Mouse (Mus musculus): ENCODE measurements at regions not wholly inside any gene's neighbourhood (a gene's known extent, or its start where the extent isn't known, plus 50 kb on each side); places are given as distances from the start of the nearest gene placed in this dataset.
"Not testable (repeated sequence)": the region's sequence is repeated elsewhere in the genome, so short reads cannot be mapped to it uniquely, and the experiment has no call there.

DNA sequence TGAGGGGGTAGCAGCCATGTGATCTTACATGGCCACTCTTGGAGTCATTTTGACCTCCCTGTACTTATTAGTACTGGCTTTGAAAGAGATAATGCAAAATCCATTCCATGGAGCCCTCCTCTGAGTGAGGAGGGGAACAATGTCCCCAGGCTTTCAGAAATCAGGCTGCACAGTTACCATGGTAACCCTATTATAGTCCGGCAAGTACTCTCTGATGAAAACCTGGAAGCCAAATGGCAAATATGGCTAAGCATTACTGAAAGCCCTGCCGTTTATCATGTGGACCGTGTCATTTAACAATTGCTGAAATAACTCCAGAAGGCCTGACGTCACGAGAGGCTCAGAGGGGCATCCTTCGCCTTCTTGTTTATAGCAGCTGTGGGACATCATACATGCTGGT, 82.5 kb upstream of the Xcl1 start:
- DNase-seq (ENCODE audit: low read depth, low spot score), result no peak

GRCm38 (mm10) chr1:165014328-165014727, 79.0 kb upstream of the Xcl1 start:
- DNase-seq (ENCODE audit: low read depth, low spot score), result no peak

DNA sequence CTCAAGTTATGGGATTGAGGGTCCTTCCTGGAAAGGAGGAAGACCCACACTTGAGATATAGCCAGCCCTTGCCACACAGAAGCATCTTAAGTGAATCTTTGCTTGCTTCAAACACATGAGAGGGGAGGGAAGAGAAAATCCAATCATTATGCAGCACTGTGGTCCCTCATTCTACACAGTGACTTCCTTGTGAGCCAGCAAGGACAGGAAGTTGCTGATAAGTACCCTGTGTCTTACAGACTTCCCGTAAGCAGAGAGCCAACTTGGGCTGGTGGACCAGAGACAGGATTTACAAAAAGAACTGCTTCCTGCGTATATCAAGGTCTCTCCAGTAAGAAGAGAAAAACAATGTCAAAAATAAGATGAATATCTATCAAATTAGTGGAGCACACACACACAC, 78.1 kb upstream of the Xcl1 start:
- DNase-seq (ENCODE audit: low read depth, low spot score), result no peak

DNA sequence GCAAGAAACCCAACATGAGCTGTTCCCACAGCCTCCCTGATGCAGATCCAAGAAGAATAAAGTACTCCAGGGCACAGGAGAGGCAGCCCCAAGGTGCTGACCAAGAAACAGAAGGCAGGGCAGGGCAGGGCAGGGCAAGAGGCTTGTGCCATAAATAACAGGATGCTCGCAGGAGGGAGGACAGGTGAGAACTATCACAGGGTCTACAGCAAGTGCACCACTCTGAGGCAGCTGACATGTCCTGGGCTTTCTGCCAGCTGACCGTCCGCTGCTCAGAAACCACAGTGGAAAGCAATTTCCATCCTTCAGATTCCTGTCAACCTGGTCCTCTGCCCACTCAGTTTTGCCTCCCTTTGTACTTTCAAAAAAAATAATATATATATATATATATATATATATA, 77.0 kb upstream of the Xcl1 start:
- no peak for DNase-seq (ENCODE audit: low read depth, low spot score)

DNA sequence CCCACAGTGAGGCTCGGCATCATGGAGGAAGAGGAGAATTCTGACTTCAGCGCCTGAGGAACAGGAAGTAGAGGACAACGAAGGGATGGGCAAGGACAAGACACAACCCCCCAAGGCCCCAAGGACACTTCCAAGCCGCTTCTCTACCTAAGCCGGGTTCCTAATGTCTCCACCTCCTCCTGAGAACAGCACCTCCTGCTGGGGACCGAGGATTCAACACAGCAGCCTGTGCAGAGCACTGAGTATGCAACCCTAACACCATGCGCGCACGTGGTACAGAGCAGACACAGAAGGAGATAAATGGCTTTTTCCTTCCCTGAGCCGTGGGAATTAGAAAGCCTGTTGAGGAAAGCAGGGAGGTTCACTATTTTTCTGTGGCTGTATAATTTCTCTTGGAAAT, 64.2 kb upstream of the Xcl1 start:
- no peak for DNase-seq (ENCODE audit: low read depth, low spot score)

DNA sequence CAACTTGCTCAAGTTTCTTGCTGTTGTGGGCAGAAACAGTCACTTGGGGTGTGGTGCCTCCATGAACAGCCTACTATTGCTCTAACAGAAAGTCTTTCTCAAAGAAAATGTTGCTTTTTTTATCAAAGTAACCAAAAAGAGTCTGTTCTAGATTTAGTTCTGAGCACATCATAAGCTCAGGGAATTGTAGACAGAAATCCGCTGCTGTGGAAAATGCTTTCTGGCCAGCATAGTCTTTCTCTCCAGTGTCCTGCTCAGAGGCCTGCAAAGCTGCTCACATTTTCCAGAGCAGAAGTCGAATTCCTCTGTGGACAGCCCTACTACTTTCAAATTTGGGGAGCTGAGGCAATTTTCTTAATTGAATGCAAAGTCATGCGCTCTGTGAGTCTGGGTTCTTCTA, 63.3 kb upstream of the Xcl1 start:
- DNase-seq (ENCODE audit: low read depth, low spot score), result no peak

DNA sequence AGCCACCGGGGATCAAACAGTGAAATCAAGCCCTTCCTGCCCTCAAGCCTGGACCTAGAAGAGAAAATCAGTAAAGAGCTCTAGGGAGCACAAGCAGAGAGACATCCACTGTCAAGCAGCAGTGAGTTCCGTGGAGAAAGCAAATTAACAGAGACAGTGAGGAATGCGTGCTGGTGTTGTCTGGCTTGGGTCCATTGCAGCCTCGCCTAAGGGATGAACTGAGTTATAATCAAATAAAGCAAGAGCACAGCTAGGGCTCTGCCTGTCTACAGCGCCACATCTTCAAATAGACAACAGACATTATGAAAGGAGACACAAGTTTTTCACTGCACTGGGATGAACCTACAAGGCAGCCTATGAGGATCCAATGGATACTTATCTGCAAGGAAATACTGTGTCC, 62.3 kb upstream of the Xcl1 start:
- no peak for DNase-seq (ENCODE audit: low read depth, low spot score)

DNA sequence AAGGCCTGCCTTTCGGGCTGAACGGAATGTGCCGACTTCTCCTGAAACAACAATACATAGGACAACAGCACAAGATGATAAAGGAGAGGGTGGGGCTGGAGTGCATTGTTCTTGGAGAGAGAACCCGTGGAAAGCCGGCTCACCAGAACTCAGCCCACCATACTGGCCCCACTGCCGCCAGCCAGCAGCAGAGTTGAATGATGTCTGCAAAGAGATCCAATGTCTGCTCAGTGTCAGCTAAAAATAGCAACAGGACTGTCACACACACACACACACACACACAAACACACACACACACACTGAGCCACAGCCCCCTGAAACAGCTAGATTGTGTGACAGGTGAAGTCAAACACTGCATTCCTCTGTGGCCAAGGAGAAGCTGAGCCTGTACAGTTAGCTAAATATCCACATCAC, 58.9 kb upstream of the Xcl1 start:
- no peak for DNase-seq (ENCODE audit: low read depth, low spot score)

DNA sequence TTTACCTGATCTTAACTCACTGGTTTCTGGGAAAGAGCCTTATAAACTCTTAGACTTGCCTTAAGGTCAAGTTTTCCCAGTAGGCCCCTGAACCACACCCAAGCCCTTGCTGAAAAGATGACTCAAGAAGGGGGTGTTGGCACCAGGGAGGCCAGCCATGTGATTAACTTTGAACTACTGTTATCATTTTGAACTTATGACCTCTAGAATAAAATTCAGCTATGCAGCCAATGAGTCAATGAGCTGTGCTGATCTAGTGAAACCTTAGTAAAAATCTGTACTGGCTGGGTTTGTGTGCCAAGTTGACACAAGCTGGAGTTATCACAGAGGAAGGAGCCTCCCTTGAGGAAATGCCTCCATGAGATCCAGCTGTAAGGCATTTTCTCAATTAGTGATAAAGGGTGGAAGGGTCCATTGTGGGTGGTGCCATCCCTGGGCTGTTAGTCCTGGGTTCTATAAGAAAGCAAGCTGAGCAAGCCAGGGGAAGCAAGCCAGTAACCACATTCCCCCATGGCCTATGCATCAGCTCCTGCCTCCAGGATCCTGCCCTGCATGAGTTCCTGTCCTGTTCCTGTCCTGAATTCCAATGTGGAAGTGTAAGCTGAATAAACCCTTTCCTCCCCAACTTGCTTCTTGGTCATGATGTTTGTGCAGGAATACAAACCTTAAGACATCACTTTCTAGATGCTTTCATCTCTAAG, 58.0 kb upstream of the Xcl1 start:
- DNase-seq (ENCODE audit: low read depth, low spot score), result not testable (repeated sequence)

DNA sequence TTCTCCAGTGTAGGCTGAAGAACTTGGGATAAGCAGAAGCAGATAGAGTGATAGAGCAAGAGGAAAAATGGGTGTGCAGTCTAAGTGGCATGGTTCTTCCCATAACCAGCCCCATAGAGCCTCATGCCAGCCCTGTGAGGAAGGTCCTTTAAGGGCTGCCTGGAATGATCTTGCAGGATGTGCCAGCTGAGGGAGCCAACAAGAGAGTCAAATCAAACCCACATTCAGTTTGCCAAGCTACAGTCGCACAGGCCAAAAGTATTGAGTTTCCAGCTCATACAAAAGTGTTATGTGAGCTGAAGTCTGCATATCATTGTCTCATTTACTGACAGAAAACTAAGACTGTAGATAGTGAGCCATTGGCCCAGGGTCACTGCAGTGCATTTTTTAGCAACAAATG, 53.7 kb upstream of the Xcl1 start:
- no peak for DNase-seq (ENCODE audit: low read depth, low spot score)

GRCm38 (mm10) chr1:164988191-164988590, 52.9 kb upstream of the Xcl1 start:
- no peak for DNase-seq (ENCODE audit: low read depth, low spot score)

GRCm38 (mm10) chr1:164985521-164985920, 50.2 kb upstream of the Xcl1 start:
- not testable (repeated sequence) for DNase-seq (ENCODE audit: low read depth, low spot score)
